Mouse (Mus musculus) liver, embryonic 13.5 days (tissue): ENCODE measurements around the gene Fam49a. TPM values are rescaled to one million over a fixed set of nuclear protein-coding genes. Genes with fewer than 3 reads are reported as not detected.

Experiments used
- ATAC-seq: fragments of 200-750 bp; cut with Nextera tagmentation; 2 replicates; pipeline ENCODE4 v1.8.0; 2017; ENCODE audit warnings: low read depth, mild to moderate bottlenecking, moderate number of reproducible peaks, moderate library complexity
- DNase-seq: peaks from one replicate; pipeline ENCODE4 v3.0.0; 2022
- H3K27ac ChIP-seq: fragments of 300-500 bp; sonication (generic); 2 replicates; pipeline ENCODE4 v1.5.1; 2015; ENCODE audit warnings: moderate library complexity, mild to moderate bottlenecking, inconsistent platforms
- H3K27me3 ChIP-seq: fragments of 300-500 bp; sonication (generic); 2 replicates; pipeline ENCODE4 v1.6.1; 2015; ENCODE audit warnings: mild to moderate bottlenecking, inconsistent platforms
- H3K36me3 ChIP-seq: fragments of 300-500 bp; sonication (generic); 2 replicates; pipeline ENCODE4 v1.6.1; 2015; ENCODE audit warnings: mild to moderate bottlenecking, inconsistent platforms
- H3K4me1 ChIP-seq: fragments of 300-500 bp; sonication (generic); replicated peaks from 2 replicates; pipeline ENCODE4 v1.6.1; 2015; ENCODE audit warnings: inconsistent platforms
- H3K4me2 ChIP-seq: fragments of 300-500 bp; sonication (generic); 2 replicates; pipeline ENCODE4 v1.6.1; 2015; ENCODE audit warnings: inconsistent platforms, mild to moderate bottlenecking, moderate library complexity
- H3K4me3 ChIP-seq: fragments of 300-500 bp; sonication (generic); replicated peaks from 2 replicates; pipeline ENCODE4 v1.5.1; 2015; ENCODE audit warnings: mild to moderate bottlenecking, inconsistent platforms
- H3K9ac ChIP-seq: fragments of 300-500 bp; sonication (generic); 2 replicates; pipeline ENCODE4 v1.6.1; 2015; ENCODE audit warnings: mild to moderate bottlenecking, inconsistent platforms
- H3K9me3 ChIP-seq: fragments of 300-500 bp; sonication (generic); replicated peaks from 2 replicates; pipeline ENCODE4 v1.6.1; 2016; ENCODE audit warnings: inconsistent platforms
- WGBS: fragments of 180-500 bp; shearing (Covaris S2); methylation state at CpG from one replicate; pipeline ENCODE4 v1.1.7; 2015; ENCODE audit not compliant: insufficient replicate concordance; 5-methylcytosine and 5-hydroxymethylcytosine counted together
- polyA plus RNA-seq: library from polyadenylated mRNA; unstranded; fragments of >200 nt; fragmentation: Nextera tagmentation; extraction: Ambion mirVana; gene quantifications from 2 replicates; pipeline ENCODE4 v1.2.1, GENCODE M21; 2015

The Fam49a gene
- polyA plus RNA-seq, 1 experiment from 2014 or later: 2.5 TPM

GRCm38 (mm10) chr12:12420841-12421579 lies 159.1 kb downstream of the Fam49a start:
- peak; percentile 77 for DNase-seq
- no peaks in the 10 kb centered on the region for H3K9me3 ChIP-seq
- peak overlapping the region; percentile 60 for H3K4me3 ChIP-seq
- WGBS: 12% methylated on average over 25 of the region's 25 CpGs
- H3K27me3 ChIP-seq: no peaks in the 10 kb centered on the region; the same call in 1 of the 2 replicates
- ATAC-seq: peak; percentile 94
- H3K9ac ChIP-seq: peak overlapping the region; percentile 76
- peak overlapping the region; percentile 26; the same call in 1 of the 2 replicates for H3K27ac ChIP-seq
- H3K4me2 ChIP-seq: peak overlapping the region; percentile 78
- H3K4me1 ChIP-seq: peaks cover 26% of the 10 kb centered on the region
- no peaks in the 10 kb centered on the region for H3K36me3 ChIP-seq

GRCm38 (mm10) chr12:12421580-12421878 lies 159.6 kb downstream of the Fam49a start:
- Histone ChIP-seq H3K4me1 (peaks cover 31% of the 10 kb centered on the region), H3K27ac (0 out of 2 replicates have a peak overlapping the region, but pooled peaks have one; percentile 26), H3K9me3 (no peaks in the 10 kb centered on the region), H3K27me3 (no peaks in the 10 kb centered on the region; the same call in 1 of the 2 replicates), H3K4me2 (peak overlapping the region; percentile 78), H3K4me3 (peak overlapping the region; percentile 60; the same call in 1 of the 2 replicates), H3K9ac (peak overlapping the region; percentile 76), H3K36me3 (no peaks in the 10 kb centered on the region)
- WGBS: 79% methylated on average over 8 of the region's 8 CpGs
- DNase-seq (no peak), ATAC-seq (no peak)

GRCm38 (mm10) chr12:12425188-12425587 lies 163.2 kb downstream of the Fam49a start:
- DNase-seq (no peak), ATAC-seq (no peak)
- Histone ChIP-seq H3K27ac (peak overlapping the region; percentile 73; the same call in 1 of the 2 replicates), H3K9me3 (no peaks in the 10 kb centered on the region), H3K4me2 (no peak overlapping the region), H3K27me3 (no peaks in the 10 kb centered on the region; the same call in 1 of the 2 replicates), H3K36me3 (no peaks in the 10 kb centered on the region), H3K4me1 (peaks cover 64% of the 10 kb centered on the region), H3K9ac (no peak overlapping the region), H3K4me3 (no peak overlapping the region)
- WGBS: 61% methylated on average over 5 of the region's 5 CpGs

DNA sequence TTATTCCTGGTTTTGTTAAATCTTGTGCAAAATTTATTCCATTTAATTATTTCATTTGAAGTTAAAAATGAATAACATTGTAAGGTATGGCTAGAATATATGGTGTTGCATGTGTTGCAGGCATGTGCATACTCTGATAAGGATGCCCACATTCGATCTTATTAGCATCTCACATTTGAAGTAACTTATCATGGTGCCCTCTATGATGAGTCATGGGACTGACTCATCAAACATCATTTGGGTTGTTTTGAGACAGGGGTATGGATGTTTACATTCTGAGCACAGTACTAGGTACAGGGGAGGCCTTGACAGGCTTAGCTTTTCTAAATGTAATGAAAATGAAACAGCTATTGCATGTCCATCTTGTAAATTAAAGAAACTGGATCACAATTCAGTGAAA lies 165.3 kb downstream of the Fam49a start:
- H3K27ac ChIP-seq: peak overlapping the region; percentile 94
- ATAC-seq: peak; percentile 76

DNA sequence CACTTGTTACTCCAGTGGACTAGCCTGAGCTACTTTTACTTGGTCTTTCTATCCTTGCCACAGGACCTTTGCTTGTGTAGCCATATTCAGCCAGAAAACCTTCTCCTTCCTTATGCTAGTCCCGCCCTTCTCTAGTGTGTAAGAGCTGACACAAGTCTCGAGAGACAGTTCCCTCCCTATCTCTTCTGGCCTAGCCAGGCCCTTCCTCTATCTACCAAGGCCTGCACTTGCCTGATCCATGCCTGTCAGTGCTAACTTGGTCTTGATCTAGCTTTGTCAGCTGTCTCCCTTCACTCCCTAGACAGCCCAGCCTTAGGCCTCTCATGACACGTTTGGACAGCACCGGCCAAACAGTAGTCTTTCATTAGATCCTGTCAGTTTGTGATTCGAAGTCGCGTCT lies 166.9 kb downstream of the Fam49a start:
- H3K27ac ChIP-seq: peak overlapping the region; percentile 94

More for the DNA sequence above, 165.3 kb downstream of the Fam49a start:
- peak; percentile 40 for DNase-seq
- peaks cover 60% of the 10 kb centered on the region for H3K4me1 ChIP-seq
- no peaks in the 10 kb centered on the region for H3K36me3 ChIP-seq
- H3K27me3 ChIP-seq: no peaks in the 10 kb centered on the region
- H3K4me3 ChIP-seq: no peak overlapping the region
- H3K9me3 ChIP-seq: no peaks in the 10 kb centered on the region
- WGBS: 21% methylated on average over 1 of the region's 1 CpGs
- no peak overlapping the region for H3K9ac ChIP-seq
- no peak overlapping the region for H3K4me2 ChIP-seq

More for the DNA sequence above, 166.9 kb downstream of the Fam49a start:
- Histone ChIP-seq H3K4me2 (peak overlapping the region; percentile 36), H3K9ac (peak overlapping the region; percentile 51), H3K4me1 (peaks cover 60% of the 10 kb centered on the region), H3K4me3 (no peak overlapping the region), H3K27me3 (no peaks in the 10 kb centered on the region), H3K36me3 (no peaks in the 10 kb centered on the region), H3K9me3 (no peaks in the 10 kb centered on the region)
- 32% methylated on average over 7 of the region's 7 CpGs for WGBS
- DNase-seq (peak; percentile 76), ATAC-seq (peak; percentile 96)
